Mouse (Mus musculus) heart, adult 11 months (tissue): Measurements from ENCODE around the gene Prrt2.
A peak's percentile ranks its signal among the peaks of the same experiment; 100 is the strongest.

ENCODE experiments used
- DNase-seq: peaks from one replicate; pipeline ENCODE4 v3.0.0; 2022

Prrt2 gene

GRCm38 (mm10) chr7:127020901-127021562 is at the start of gene Prrt2, which contains the start of gene Gm42742:
TSS of gene Prrt2 (minus strand) at chr7:127021211.
TSS of gene Gm42742 (minus strand) at chr7:127021097.
- peak; percentile 98 for DNase-seq

- DNase-seq, result no peak
Measured at GRCm38 (mm10) chr7:127066317-127066716, 45.3 kb upstream of the Prrt2 start.

- DNase-seq, result no peak
Measured at GRCm38 (mm10) chr7:127065538-127065937, 44.5 kb upstream of the Prrt2 start.

GRCm38 (mm10) chr7:127055026-127055585 is 34.1 kb upstream of the Prrt2 start:
- no peak for DNase-seq

- DNase-seq, result peak; percentile 99
Measured at GRCm38 (mm10) chr7:127041851-127042672, 21.1 kb upstream of the Prrt2 start, which contains the start of gene Kif22. TSS of gene Kif22 (minus strand) at chr7:127042471.

GRCm38 (mm10) chr7:127031244-127031643 is 10.2 kb upstream of the Prrt2 start:
- peak; percentile 89 for DNase-seq

- no peak for DNase-seq
Measured at GRCm38 (mm10) chr7:127030172-127030571, 9.2 kb upstream of the Prrt2 start.

GRCm38 (mm10) chr7:127027885-127028284 is 6.9 kb upstream of the Prrt2 start:
- no peak for DNase-seq

GRCm38 (mm10) chr7:127026984-127027726 is 6.1 kb upstream of the Prrt2 start, which contains the start of gene Maz:
TSS of gene Maz (minus strand) at chr7:127027037.
- peak; percentile 100 for DNase-seq

- no peak for DNase-seq
Measured at GRCm38 (mm10) chr7:127026616-127026983, 5.6 kb upstream of the Prrt2 start.

GRCm38 (mm10) chr7:127026161-127026600 is 5.2 kb upstream of the Prrt2 start:
- DNase-seq, result peak; percentile 98

- peak; percentile 97 for DNase-seq
Measured at GRCm38 (mm10) chr7:127025556-127026160, 4.6 kb upstream of the Prrt2 start.

GRCm38 (mm10) chr7:127024755-127025555 is 3.9 kb upstream of the Prrt2 start:
- DNase-seq, result peak; percentile 99

GRCm38 (mm10) chr7:127023896-127024690 is 3.1 kb upstream of the Prrt2 start:
- peak; percentile 93 for DNase-seq

GRCm38 (mm10) chr7:127023272-127023691 is 2.3 kb upstream of the Prrt2 start:
- DNase-seq, result peak; percentile 96

GRCm38 (mm10) chr7:127022528-127023271 is 1.7 kb upstream of the Prrt2 start:
- DNase-seq, result no peak

GRCm38 (mm10) chr7:127021563-127022527 is 834 bp upstream of the Prrt2 start:
- peak; percentile 91 for DNase-seq

- DNase-seq, result no peak
Measured at GRCm38 (mm10) chr7:127020491-127020890, 520 bp downstream of the Prrt2 start.

GRCm38 (mm10) chr7:127020031-127020430 is 980 bp downstream of the Prrt2 start:
- peak; percentile 92 for DNase-seq
